In the genomic region with DNA sequence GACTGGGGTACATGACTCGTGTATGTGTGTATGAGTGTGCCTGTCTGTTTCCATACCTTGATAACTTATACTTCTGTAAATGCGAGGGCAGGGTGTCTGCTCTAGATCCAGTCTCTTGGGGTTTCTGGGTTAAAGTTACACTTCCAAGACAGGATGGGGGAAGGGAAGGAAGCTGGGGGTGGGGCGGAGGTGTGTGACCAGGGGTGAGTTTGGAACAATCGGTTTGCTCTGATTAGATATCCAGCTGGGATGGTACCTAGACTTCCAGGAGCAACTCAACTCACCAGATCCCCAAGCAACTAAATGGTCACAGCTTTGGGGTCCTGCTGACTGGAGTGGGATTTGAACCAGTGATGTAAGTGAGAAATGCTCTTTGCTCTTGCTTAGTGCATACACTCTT, we compare ENCODE assay signal across 16 mouse cellular contexts.
"Had no signal": no experiment of that assay in that cellular context is flagged by ENCODE, and none has a peak within 500 bp of the region (broad histone marks: within the 10 kb centered on the region; RNA-seq: fewer than 3 reads in every experiment).

No protein-coding gene starts in this region.

- H3K4me2 ChIP-seq: liver, embryonic 13.5 days; lung, embryonic 15.5 days; midbrain, embryonic 11.5 days; midbrain, embryonic 15.5 days; neural tube, embryonic 13.5 days; stomach, embryonic 15.5 days had no signal

- H3K4me3 ChIP-seq: layer of hippocampus, adult 2 months; liver, embryonic 13.5 days; lung, embryonic 15.5 days; megakaryocyte, embryonic 14.5 days; midbrain, embryonic 15.5 days; neural tube, embryonic 13.5 days; stomach, embryonic 15.5 days had no signal

- H3K27ac ChIP-seq: layer of hippocampus, adult 2 months; liver, embryonic 13.5 days; lung, embryonic 15.5 days; macrophage; midbrain, embryonic 15.5 days; neural tube, embryonic 13.5 days; stomach, embryonic 15.5 days had no signal

- H3K9me3 ChIP-seq: liver, embryonic 13.5 days; lung, embryonic 15.5 days; megakaryocyte, embryonic 14.5 days; midbrain, embryonic 15.5 days; neural tube, embryonic 13.5 days; stomach, embryonic 15.5 days had no signal

- H3K4me1 ChIP-seq: liver, embryonic 13.5 days; lung, embryonic 15.5 days; megakaryocyte, embryonic 14.5 days; midbrain, embryonic 15.5 days; neural tube, embryonic 13.5 days; stomach, embryonic 15.5 days had no signal

- H3K36me3 ChIP-seq: liver, embryonic 13.5 days; lung, embryonic 15.5 days; midbrain, embryonic 15.5 days; neural tube, embryonic 13.5 days; stomach, embryonic 15.5 days had no signal

- H3K27me3 ChIP-seq: liver, embryonic 13.5 days; lung, embryonic 15.5 days; megakaryocyte, embryonic 14.5 days; midbrain, embryonic 15.5 days; neural tube, embryonic 13.5 days; stomach, embryonic 15.5 days had no signal

- DNase-seq: kidney, postnatal 10 days; kidney, postnatal 4 days; liver; liver, embryonic 13.5 days; liver, postnatal 0 days; lung, postnatal 14 days; right cerebral cortex, postnatal 4 days; thymus, postnatal 36 days had no signal

- H3K9ac ChIP-seq: liver, embryonic 13.5 days; liver, postnatal 0 days; lung, embryonic 15.5 days; midbrain, embryonic 15.5 days; neural tube, embryonic 13.5 days; stomach, embryonic 15.5 days had no signal

- ATAC-seq: liver, postnatal 0 days; midbrain, embryonic 15.5 days had no signal
